In genomic region chr7:79054111-79054510, GRCm38 (mm10) we compare ENCODE assay signal across 12 mouse cellular contexts. TPM values are rescaled to one million over a fixed set of nuclear protein-coding genes. Genes with fewer than 3 reads are reported as not detected.
DNase-seq lines count a peak whose midpoint lies in the region; ATAC-seq and TF ChIP-seq lines count a peak whose summit lies in the region.
"Had no signal": no experiment of that assay in that cellular context is flagged by ENCODE, and none has a peak within 500 bp of the region (broad histone marks: within the 10 kb centered on the region; RNA-seq: fewer than 3 reads in every experiment).

No protein-coding gene starts in this region.

- peaks cover 78% of the 10 kb centered on the region for H3K27me3 ChIP-seq in hindbrain, embryonic 10.5 days (ENCODE audit: insufficient read depth, poor library complexity, severe bottlenecking)
- peaks cover 54% of the 10 kb centered on the region for H3K27me3 ChIP-seq in hindbrain, embryonic 14.5 days (ENCODE audit: control insufficient read depth, insufficient read depth, low read length)
- H3K27me3 ChIP-seq in embryonic facial prominence, embryonic 14.5 days (replicated peaks; ENCODE audit: control insufficient read depth, insufficient read depth, low read length), result peaks cover 62% of the 10 kb centered on the region
- H3K27me3 ChIP-seq in hindbrain, embryonic 16.5 days (replicated peaks; ENCODE audit: control insufficient read depth, insufficient read depth, low read length), result peaks cover 34% of the 10 kb centered on the region
- H3K27me3 ChIP-seq in midbrain, postnatal 0 days (ENCODE audit: insufficient read depth, low read length), result peaks cover 24% of the 10 kb centered on the region

- 14% methylated on average over 13 of the region's 13 CpGs for WGBS in hindbrain, embryonic 10.5 days
- WGBS in hindbrain, embryonic 14.5 days, result 9% methylated on average over 13 of the region's 13 CpGs
- WGBS in embryonic facial prominence, embryonic 14.5 days, result 7% methylated on average over 13 of the region's 13 CpGs
- 10% methylated on average over 13 of the region's 13 CpGs for WGBS in hindbrain, embryonic 16.5 days
- WGBS in midbrain, postnatal 0 days, result 7% methylated on average over 13 of the region's 13 CpGs

- no peak overlapping the region for H3K9ac ChIP-seq in hindbrain, embryonic 14.5 days
- H3K9ac ChIP-seq in embryonic facial prominence, embryonic 14.5 days (ENCODE audit: low read depth, low read length), result peak overlapping the region; percentile 67
- H3K9ac ChIP-seq in hindbrain, embryonic 16.5 days (ENCODE audit: low read depth, low read length), result no peak overlapping the region
- H3K9ac ChIP-seq in midbrain, postnatal 0 days (replicated peaks; ENCODE audit: low read length, poor library complexity, severe bottlenecking), result no peak overlapping the region

- no peak overlapping the region for H3K4me3 ChIP-seq in hindbrain, embryonic 10.5 days
- H3K4me3 ChIP-seq in hindbrain, embryonic 14.5 days (replicated peaks; ENCODE audit: low read length), result no peak overlapping the region
- peak overlapping the region; percentile 53 for H3K4me3 ChIP-seq in embryonic facial prominence, embryonic 14.5 days (ENCODE audit: low read depth, low read length)
- no peak overlapping the region for H3K4me3 ChIP-seq in hindbrain, embryonic 16.5 days (ENCODE audit: low read length)
- no peak overlapping the region for H3K4me3 ChIP-seq in midbrain, postnatal 0 days (ENCODE audit: low read depth, low read length)
- H3K4me3 ChIP-seq: erythroblast, embryonic 14.5 days had no signal

- H3K27ac ChIP-seq in hindbrain, embryonic 10.5 days, result no peak overlapping the region
- H3K27ac ChIP-seq in hindbrain, embryonic 14.5 days, result no peak overlapping the region
- H3K27ac ChIP-seq in embryonic facial prominence, embryonic 14.5 days (replicated peaks; ENCODE audit: low read depth, low read length), result no peak overlapping the region
- no peak overlapping the region for H3K27ac ChIP-seq in hindbrain, embryonic 16.5 days (ENCODE audit: low read depth, low read length)
- H3K27ac ChIP-seq in midbrain, postnatal 0 days (ENCODE audit: low read depth, low read length), result no peak overlapping the region

- no peaks in the 10 kb centered on the region for H3K36me3 ChIP-seq in hindbrain, embryonic 10.5 days
- no peaks in the 10 kb centered on the region for H3K36me3 ChIP-seq in hindbrain, embryonic 14.5 days (replicated peaks; ENCODE audit: control insufficient read depth, insufficient read depth)
- no peaks in the 10 kb centered on the region for H3K36me3 ChIP-seq in embryonic facial prominence, embryonic 14.5 days (ENCODE audit: control insufficient read depth, insufficient read depth, low read length)
- H3K36me3 ChIP-seq in hindbrain, embryonic 16.5 days (ENCODE audit: control insufficient read depth, insufficient read depth, low read length), result no peaks in the 10 kb centered on the region
- H3K36me3 ChIP-seq in midbrain, postnatal 0 days (ENCODE audit: insufficient read depth, low read length), result no peaks in the 10 kb centered on the region

- ATAC-seq in hindbrain, embryonic 14.5 days (ENCODE audit: low FRiP score), result no peak
- no peak for ATAC-seq in embryonic facial prominence, embryonic 14.5 days (ENCODE audit: low read depth)
- no peak for ATAC-seq in hindbrain, embryonic 16.5 days
- ATAC-seq in midbrain, postnatal 0 days (ENCODE audit: low FRiP score), result no peak
- ATAC-seq: intestine, postnatal 0 days had no signal

- H3K4me2 ChIP-seq in hindbrain, embryonic 14.5 days (replicated peaks), result no peak overlapping the region
- H3K4me2 ChIP-seq in embryonic facial prominence, embryonic 14.5 days (ENCODE audit: low read depth, low read length), result peak overlapping the region; percentile 94
- H3K4me2 ChIP-seq in hindbrain, embryonic 16.5 days (ENCODE audit: low read length), result peak overlapping the region; percentile 97; the same call in 1 of the 2 replicates
- peak overlapping the region; percentile 99; the same call in 1 of the 2 replicates for H3K4me2 ChIP-seq in midbrain, postnatal 0 days (ENCODE audit: low read depth, low read length, poor library complexity, severe bottlenecking)

- H3K9me3 ChIP-seq in hindbrain, embryonic 10.5 days, result no peaks in the 10 kb centered on the region
- H3K9me3 ChIP-seq in hindbrain, embryonic 14.5 days (ENCODE audit: control insufficient read depth, low read length), result no peaks in the 10 kb centered on the region
- no peaks in the 10 kb centered on the region for H3K9me3 ChIP-seq in embryonic facial prominence, embryonic 14.5 days (ENCODE audit: control insufficient read depth, low read length)
- no peaks in the 10 kb centered on the region for H3K9me3 ChIP-seq in hindbrain, embryonic 16.5 days (ENCODE audit: control insufficient read depth, low read length)
- H3K9me3 ChIP-seq in midbrain, postnatal 0 days (ENCODE audit: low read length), result no peaks in the 10 kb centered on the region

- DNase-seq in hindbrain, embryonic 10.5 days (ENCODE audit: low spot score), result peak; percentile 6
- no peak for DNase-seq in hindbrain, embryonic 14.5 days (ENCODE audit: low spot score)
- no peak for DNase-seq in embryonic facial prominence, embryonic 14.5 days (ENCODE audit: low spot score)
- no peak for DNase-seq in midbrain, postnatal 0 days (ENCODE audit: low spot score)
- DNase-seq in adipocyte (ENCODE audit: low spot score), result no peak
- no peak for DNase-seq in left cerebral cortex, adult 11 months (ENCODE audit: low spot score)
- no peak for DNase-seq in cerebellum, adult 8-10 months
- DNase-seq: cerebellum, adult 9-10 months; gastrocnemius, postnatal 25 days had no signal

- TF ChIP-seq CTCF in midbrain, postnatal 0 days (IDR thresholded peaks at IDR 0.05), result no peak

- peaks cover 25% of the 10 kb centered on the region for H3K4me1 ChIP-seq in hindbrain, embryonic 10.5 days (replicated peaks)
- H3K4me1 ChIP-seq in hindbrain, embryonic 14.5 days (replicated peaks; ENCODE audit: control insufficient read depth, insufficient read depth, low read length), result peaks cover 9% of the 10 kb centered on the region; the same call in 1 of the 2 replicates
- H3K4me1 ChIP-seq in embryonic facial prominence, embryonic 14.5 days (ENCODE audit: control insufficient read depth, insufficient read depth, low read length), result peaks cover 7% of the 10 kb centered on the region
- H3K4me1 ChIP-seq in hindbrain, embryonic 16.5 days (ENCODE audit: control insufficient read depth, insufficient read depth, low read depth, low read length), result peaks cover 11% of the 10 kb centered on the region
- H3K4me1 ChIP-seq in midbrain, postnatal 0 days (ENCODE audit: insufficient read depth, low read length), result no peaks in the 10 kb centered on the region

RNA-seq across cellular contexts. Expression of gene Acan, which starts 0.8 kb away (rescaled TPM):
- 0.10 and 0.12 TPM in 2 replicates for polyA plus RNA-seq in hindbrain, embryonic 10.5 days (2016; fragmentation: Nextera tagmentation; extraction: Ambion mirVana)
- 0.09 and 0.23 TPM in 2 replicates for polyA plus RNA-seq in hindbrain, embryonic 14.5 days (2014; fragmentation: Nextera tagmentation; extraction: Ambion mirVana)
- 34.1 and 49.7 TPM in 2 replicates for polyA plus RNA-seq in embryonic facial prominence, embryonic 14.5 days (2014; fragmentation: Nextera tagmentation; extraction: Ambion mirVana)
- polyA plus RNA-seq in hindbrain, embryonic 16.5 days (2015; fragmentation: Nextera tagmentation; extraction: Ambion mirVana), result 0.36 and 1.5 TPM in 2 replicates
- 1.7 and 3.0 TPM in 2 replicates for total RNA-seq in midbrain, postnatal 0 days (2014; rRNA removed)
- 0.44 and 0.48 TPM in 2 replicates for polyA plus RNA-seq in midbrain, postnatal 0 days (2015; fragmentation: Nextera tagmentation; extraction: Ambion mirVana)
- polyA plus RNA-seq: erythroblast, embryonic 14.5 days; intestine, postnatal 0 days had no signal

Comparison
In these comparisons a context has a peak if more than half of its experiments do, and no peak if none do; other contexts are left out.
1. RNA of gene Acan, which starts 0.8 kb away (polyA plus RNA-seq): 34.1 to 49.7 TPM in embryonic facial prominence, embryonic 14.5 days; 0.44 to 0.48 TPM in midbrain, postnatal 0 days, 0.36 to 1.5 TPM in hindbrain, embryonic 16.5 days, 0.10 to 0.12 TPM in hindbrain, embryonic 10.5 days and 0.09 to 0.23 TPM in hindbrain, embryonic 14.5 days; every median in the first group is over 10 times any median in the second.